Mouse (Mus musculus) cerebellum, adult 2 months (tissue): ENCODE data around the gene Azin2.

Experiments used
- CTCF ChIP-seq: fragments of 200-500 bp; IDR thresholded peaks from 2 replicates; pipeline ENCODE4 v1.5.1; 2011; ENCODE audit warnings: low read depth, mild to moderate bottlenecking, control low read depth, low read length, moderate library complexity, borderline replicate concordance; ENCODE audit not compliant: insufficient read depth
- POLR2A ChIP-seq: fragments of 200-500 bp; IDR thresholded peaks from 2 replicates; pipeline ENCODE4 v1.6.1; 2011; ENCODE audit warnings: low read length, control low read depth, borderline replicate concordance; ENCODE audit not compliant: insufficient read depth

DNA sequence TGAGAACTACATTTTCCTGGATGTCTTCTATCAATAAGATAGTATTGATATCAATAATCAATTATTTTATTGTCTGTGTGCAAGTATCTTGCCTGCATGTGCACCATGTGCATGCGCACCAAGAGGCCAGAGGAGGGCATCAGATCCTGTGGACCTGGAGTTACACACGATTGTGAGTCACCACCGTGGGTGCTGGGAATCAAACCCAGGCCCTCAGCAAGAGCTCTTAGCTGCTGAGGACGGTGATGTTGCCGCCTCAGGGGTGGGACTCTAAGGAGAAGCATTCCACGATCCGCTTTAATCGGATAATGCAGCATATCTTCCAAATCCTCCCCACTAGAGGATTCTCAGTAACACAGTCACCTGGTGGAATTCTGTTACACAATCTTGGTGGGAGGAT lies 76.7 kb downstream of the Azin2 start:
- TF ChIP-seq CTCF (peak; percentile 24; the same call in 1 of the 2 replicates), POLR2A (no peak)
